Mouse (Mus musculus) erythroblast, embryonic 14.5 days (primary cell): ENCODE results near the gene Rpl22.

Experiments used
- GATA1 ChIP-seq: IDR thresholded peaks from 2 replicates; pipeline ENCODE4 v1.6.1; 2012; ENCODE audit warnings: low read length, inconsistent platforms, mixed read lengths
- TAL1 ChIP-seq: IDR thresholded peaks from 3 replicates; pipeline ENCODE4 v1.6.1; 2012; ENCODE audit warnings: low read length, inconsistent platforms, mixed read lengths

GRCm38 (mm10) chr4:152294188-152294929, 31.2 kb upstream of the Rpl22 start:
- TF ChIP-seq TAL1 (no peak), GATA1 (no peak)
